24 mouse cellular contexts compared by ENCODE assay signal in genomic region chr6:54542836-54543235, GRCm38 (mm10). TPM values are rescaled to one million over a fixed set of nuclear protein-coding genes. Genes with fewer than 3 reads are reported as not detected.
DNase-seq lines count a peak whose midpoint lies in the region; ATAC-seq lines count a peak whose summit lies in the region.
"Had no signal": no experiment of that assay in that cellular context is flagged by ENCODE, and none has a peak within 500 bp of the region (broad histone marks: within the 10 kb centered on the region; RNA-seq: fewer than 3 reads in every experiment).

No protein-coding gene starts in this region.

- peaks cover 29% of the 10 kb centered on the region for H3K4me1 ChIP-seq in forebrain, embryonic 15.5 days
- H3K4me1 ChIP-seq in forebrain, embryonic 11.5 days (replicated peaks; ENCODE audit: control insufficient read depth, insufficient read depth, low read length): peaks cover 30% of the 10 kb centered on the region

- H3K9me3 ChIP-seq in forebrain, embryonic 15.5 days: no peaks in the 10 kb centered on the region
- no peaks in the 10 kb centered on the region; the same call in 1 of the 2 replicates for H3K9me3 ChIP-seq in forebrain, embryonic 11.5 days (ENCODE audit: control insufficient read depth, low read length)
- H3K9me3 ChIP-seq: embryonic facial prominence, embryonic 12.5 days; embryonic facial prominence, embryonic 15.5 days; forebrain, embryonic 13.5 days; hindbrain, embryonic 15.5 days had no signal

- H3K27ac ChIP-seq in forebrain, embryonic 15.5 days (replicated peaks): peak overlapping the region; percentile 9
- no peak overlapping the region for H3K27ac ChIP-seq in forebrain, embryonic 11.5 days (ENCODE audit: low read depth, low read length)
- H3K27ac ChIP-seq: embryonic facial prominence, embryonic 12.5 days; embryonic facial prominence, embryonic 15.5 days; forebrain, embryonic 13.5 days; hindbrain, embryonic 12.5 days; hindbrain, embryonic 15.5 days had no signal

- H3K36me3 ChIP-seq in forebrain, embryonic 15.5 days: peaks cover 13% of the 10 kb centered on the region
- peaks cover 8% of the 10 kb centered on the region; the same call in 1 of the 2 replicates for H3K36me3 ChIP-seq in forebrain, embryonic 11.5 days (ENCODE audit: control insufficient read depth, insufficient read depth, low read length)
- H3K36me3 ChIP-seq: embryonic facial prominence, embryonic 12.5 days; embryonic facial prominence, embryonic 15.5 days had no signal

- no peak overlapping the region for H3K4me2 ChIP-seq in forebrain, embryonic 15.5 days (replicated peaks)
- H3K4me2 ChIP-seq in forebrain, embryonic 11.5 days (ENCODE audit: low read depth, low read length, severe bottlenecking): no peak overlapping the region
- H3K4me2 ChIP-seq: embryonic facial prominence, embryonic 12.5 days; embryonic facial prominence, embryonic 15.5 days; forebrain, embryonic 13.5 days; heart, embryonic 11.5 days; hindbrain, embryonic 12.5 days; hindbrain, embryonic 15.5 days had no signal

- no peak for DNase-seq in forebrain, embryonic 11.5 days (ENCODE audit: low spot score)
- DNase-seq in frontal cortex, postnatal 25 days (ENCODE audit: low spot score in 2 of 2): no peak
- DNase-seq in layer of hippocampus, adult 9-11 months: peak; percentile 25
- no peak for DNase-seq in layer of hippocampus, postnatal 10 days (ENCODE audit: low spot score in 2 of 2)
- peak; percentile 82 for DNase-seq in brain, adult 2 months (ENCODE audit: low read depth, low spot score)
- DNase-seq in embryo, embryonic 10.5 days (ENCODE audit: low spot score): no peak
- DNase-seq: adrenal gland, adult 8-10 months; adrenal gland, postnatal 25 days; cerebellum, adult 18-20 months; cerebellum, adult 9-10 months; cerebellum, postnatal 14 days; gastrocnemius, postnatal 10 days; gastrocnemius, postnatal 36 days had no signal

- H3K27me3 ChIP-seq in forebrain, embryonic 15.5 days: no peaks in the 10 kb centered on the region
- no peaks in the 10 kb centered on the region for H3K27me3 ChIP-seq in forebrain, embryonic 11.5 days (ENCODE audit: control insufficient read depth, insufficient read depth, low read length)
- H3K27me3 ChIP-seq: embryonic facial prominence, embryonic 12.5 days; embryonic facial prominence, embryonic 15.5 days; forebrain, embryonic 13.5 days; hindbrain, embryonic 12.5 days; hindbrain, embryonic 15.5 days had no signal

- H3K9ac ChIP-seq in forebrain, embryonic 15.5 days (replicated peaks): no peak overlapping the region
- H3K9ac ChIP-seq in forebrain, embryonic 11.5 days (ENCODE audit: low read length): no peak overlapping the region
- H3K9ac ChIP-seq: embryonic facial prominence, embryonic 12.5 days; embryonic facial prominence, embryonic 15.5 days; forebrain, embryonic 13.5 days; hindbrain, embryonic 12.5 days; hindbrain, embryonic 15.5 days had no signal

- WGBS in forebrain, embryonic 15.5 days: 62% methylated on average over 7 of the region's 7 CpGs
- WGBS in forebrain, embryonic 11.5 days: 82% methylated on average over 7 of the region's 7 CpGs

- no peak for ATAC-seq in forebrain, embryonic 15.5 days (replicated peaks)
- no peak for ATAC-seq in forebrain, embryonic 11.5 days (replicated peaks; ENCODE audit: low FRiP score)
- peak; percentile 39; the same call in 1 of the 2 replicates for ATAC-seq in frontal cortex, adult (ENCODE audit: low TSS enrichment)
- ATAC-seq: activated CD4-positive, CD25-positive, alpha-beta regulatory T cell, adult 4 months; forebrain, embryonic 13.5 days; intestine, postnatal 0 days had no signal

- no peak overlapping the region for H3K4me3 ChIP-seq in forebrain, embryonic 15.5 days
- no peak overlapping the region for H3K4me3 ChIP-seq in forebrain, embryonic 11.5 days (ENCODE audit: low read depth, low read length)
- H3K4me3 ChIP-seq: embryonic facial prominence, embryonic 12.5 days; embryonic facial prominence, embryonic 15.5 days; forebrain, embryonic 13.5 days; hindbrain, embryonic 12.5 days; hindbrain, embryonic 15.5 days had no signal

RNA-seq across cellular contexts. Expression of gene Scrn1, which starts 23.5 kb away (rescaled TPM):
- polyA plus RNA-seq in forebrain, embryonic 15.5 days (2015; fragmentation: Nextera tagmentation; extraction: Ambion mirVana): 135 TPM in 2 replicates
- polyA plus RNA-seq in forebrain, embryonic 11.5 days (2014; fragmentation: Nextera tagmentation; extraction: Ambion mirVana): 102 and 123 TPM in 2 replicates
- total RNA-seq in layer of hippocampus, postnatal 10 days (2021): 100 to 1,000 TPM; 161 to 164 TPM
- total RNA-seq: granulocyte monocyte progenitor cell, adult 5-6 weeks had no signal
- polyA plus RNA-seq: activated CD4-positive, CD25-positive, alpha-beta regulatory T cell, adult 4 months had no signal

RNA-seq across cellular contexts. Expression of gene Plekha8, which starts 52.1 kb away (rescaled TPM):
- polyA plus RNA-seq in forebrain, embryonic 15.5 days (2015; fragmentation: Nextera tagmentation; extraction: Ambion mirVana): 9.6 and 10.2 TPM in 2 replicates
- 25.8 and 25.9 TPM in 2 replicates for polyA plus RNA-seq in forebrain, embryonic 11.5 days (2014; fragmentation: Nextera tagmentation; extraction: Ambion mirVana)
- total RNA-seq in layer of hippocampus, postnatal 10 days (2021): 10 to 100 TPM in 1 of 2 experiments, 1 to 10 TPM in 1; 9.5 to 12.3 TPM

RNA-seq across cellular contexts. Expression of gene Fkbp14, which starts 54.3 kb away (rescaled TPM):
- 6.6 and 7.4 TPM in 2 replicates for polyA plus RNA-seq in forebrain, embryonic 15.5 days (2015; fragmentation: Nextera tagmentation; extraction: Ambion mirVana)
- 15.4 and 18.8 TPM in 2 replicates for polyA plus RNA-seq in forebrain, embryonic 11.5 days (2014; fragmentation: Nextera tagmentation; extraction: Ambion mirVana)
- total RNA-seq in layer of hippocampus, postnatal 10 days (2021): 10 to 100 TPM; 10.9 to 13.1 TPM
- total RNA-seq: granulocyte monocyte progenitor cell, adult 5-6 weeks had no signal
- polyA plus RNA-seq: activated CD4-positive, CD25-positive, alpha-beta regulatory T cell, adult 4 months had no signal

Comparison
In these comparisons a context has a peak if more than half of its experiments do, and no peak if none do; other contexts are left out.
1. DNase-seq: peak in layer of hippocampus, adult 9-11 months (single experiment) and brain, adult 2 months (single experiment); none in forebrain, embryonic 11.5 days (single experiment), frontal cortex, postnatal 25 days (0 of 2), layer of hippocampus, postnatal 10 days (0 of 2) and embryo, embryonic 10.5 days (single experiment).